Mouse (Mus musculus) right cerebral cortex, postnatal 10 days (tissue): ENCODE data around the gene Camk2d.

Source experiments
- DNase-seq, 2 experiments: peaks; one replicate each; pipeline ENCODE4 v3.0.0; 2021; ENCODE audit warnings: low spot score in 2 of 2

Camk2d gene

DNA sequence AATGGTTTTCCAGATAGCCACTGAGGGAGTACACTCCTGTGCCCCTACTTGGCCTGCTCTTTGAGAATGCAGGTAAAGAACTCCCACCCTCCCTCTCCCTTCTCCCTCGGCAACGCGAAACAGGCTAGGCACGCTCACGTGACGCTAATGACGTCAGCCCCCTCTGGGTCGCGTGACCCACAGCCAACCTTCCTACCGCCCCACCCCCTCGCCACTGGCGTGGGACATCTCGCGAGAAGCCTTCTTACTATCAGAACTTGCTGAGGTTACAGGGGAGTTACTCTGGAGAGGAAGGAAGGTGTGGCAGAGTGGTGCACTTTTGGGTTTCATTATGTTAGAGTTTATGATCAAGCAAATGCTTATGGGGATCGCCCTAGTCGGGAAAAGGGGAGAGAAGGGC is at the start of gene Camk2d:
TSS of gene Camk2d (plus strand) at position 217 of the 400 bp plus-strand sequence.
- peak; percentile 97 to 98 for DNase-seq

DNA sequence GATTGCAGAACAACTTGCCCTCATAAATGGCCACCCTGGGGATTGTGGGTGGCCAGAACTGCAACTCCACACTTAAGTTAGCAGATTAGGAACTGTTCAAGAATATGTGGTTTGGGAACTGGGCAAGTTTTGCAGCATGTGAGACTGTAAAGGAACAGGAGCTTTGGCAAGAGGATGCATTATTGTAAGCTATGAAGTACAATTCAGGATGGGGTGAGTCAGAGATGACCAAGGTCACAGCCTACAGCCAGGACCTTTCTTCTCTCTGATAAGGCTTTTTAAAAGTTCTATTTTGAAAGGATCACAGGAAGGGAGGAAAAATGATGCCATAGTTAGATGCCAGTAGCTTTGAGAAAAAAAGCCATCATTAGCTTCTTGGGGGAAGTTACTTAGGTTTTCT is 48.2 kb upstream of the Camk2d start:
- no peak for DNase-seq

DNA sequence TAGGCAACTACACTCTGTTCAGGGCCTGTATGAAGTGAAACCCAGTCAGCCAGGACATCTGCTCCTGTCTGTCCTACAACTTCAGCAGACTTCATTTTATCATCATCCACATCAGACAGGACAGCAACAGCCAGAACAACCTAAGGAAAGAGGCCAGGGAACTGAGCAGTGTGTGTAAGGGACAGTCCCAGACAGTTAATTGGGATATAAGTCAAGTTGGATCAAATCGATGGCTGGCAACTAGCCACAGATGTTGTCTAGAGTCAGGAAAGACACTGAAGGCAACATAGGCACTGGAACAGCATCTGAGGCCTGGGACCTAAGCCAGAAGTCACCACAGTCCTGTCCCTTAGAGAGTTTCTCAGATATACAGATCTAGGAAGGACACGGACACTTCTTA is 32.5 kb upstream of the Camk2d start:
- DNase-seq = no peak

DNA sequence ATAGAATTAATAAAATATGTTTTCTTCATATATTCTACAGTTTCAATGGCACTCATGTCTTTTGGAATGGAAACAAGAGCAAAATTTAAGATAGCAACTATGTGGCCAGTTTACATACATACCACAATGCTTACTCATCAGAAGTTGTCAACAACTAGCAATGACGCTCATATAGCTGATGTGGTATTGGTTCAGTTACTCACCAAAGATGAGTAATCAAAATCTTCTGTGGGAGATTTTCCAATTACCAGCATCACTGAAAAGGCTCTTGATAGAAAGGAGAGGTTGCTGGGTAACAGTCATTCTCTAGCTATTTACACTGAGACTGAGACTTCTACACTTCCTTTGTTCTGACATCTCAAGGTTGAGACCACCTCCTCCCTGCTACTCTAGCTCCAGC is 25.5 kb upstream of the Camk2d start:
- DNase-seq = no peak

DNA sequence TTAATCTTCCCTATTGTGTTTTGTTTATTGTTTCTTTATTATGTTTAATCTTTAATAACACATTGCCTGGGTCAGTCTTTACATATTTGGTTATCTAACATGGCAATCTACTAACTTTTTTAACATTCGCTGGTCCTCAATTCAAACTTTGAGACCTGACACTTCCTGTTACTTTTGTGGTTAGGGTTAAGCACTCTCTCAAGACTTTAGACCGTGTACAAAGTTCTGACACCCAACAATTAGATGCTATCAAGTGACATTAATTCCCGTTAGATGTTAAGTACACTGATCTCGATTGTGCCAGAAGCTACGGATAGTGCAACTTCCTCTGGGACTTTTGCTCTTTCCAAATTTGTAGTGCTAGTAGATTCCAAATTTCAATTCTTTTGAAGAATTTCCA is 23.2 kb upstream of the Camk2d start:
- no peak for DNase-seq

DNA sequence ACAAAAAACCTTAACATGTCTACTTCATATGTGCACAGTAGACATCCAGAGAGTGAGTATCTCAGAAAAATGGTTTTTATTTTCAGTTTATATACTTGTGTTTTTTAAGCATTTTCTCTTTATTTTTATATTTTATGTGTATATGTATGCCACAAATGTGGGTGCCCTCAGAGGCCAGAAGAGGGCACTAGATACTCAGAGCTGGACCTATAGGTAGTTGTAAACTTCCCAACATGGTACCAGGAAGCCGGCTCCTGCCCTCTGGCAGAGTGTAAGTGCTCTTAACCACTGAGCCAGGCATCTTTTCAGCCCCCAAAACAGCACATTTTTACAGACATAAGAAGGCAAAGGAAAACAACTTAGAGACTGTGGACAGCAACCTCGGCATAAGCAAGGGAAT is 20.2 kb upstream of the Camk2d start:
- peak in 1 of 2 experiments; percentile 22 for DNase-seq

DNA sequence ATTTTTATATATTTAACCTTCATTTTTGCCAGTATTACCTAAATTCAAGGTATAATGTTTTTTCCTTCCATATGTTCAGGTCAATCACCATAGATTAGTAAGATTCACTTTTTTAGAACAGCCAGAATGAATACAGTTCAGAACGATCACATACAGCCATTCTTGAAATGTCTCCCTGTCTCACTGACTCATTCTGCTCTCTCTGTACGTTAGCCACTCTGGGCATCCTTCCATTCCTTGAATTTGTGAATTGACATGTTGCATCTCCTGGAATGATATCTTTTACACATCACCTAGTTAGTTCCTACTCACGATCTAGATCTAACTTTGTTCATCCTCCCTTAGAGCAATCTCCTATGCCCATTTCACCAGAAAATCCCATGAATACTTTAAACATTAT is 10.0 kb upstream of the Camk2d start:
- no peak for DNase-seq

DNA sequence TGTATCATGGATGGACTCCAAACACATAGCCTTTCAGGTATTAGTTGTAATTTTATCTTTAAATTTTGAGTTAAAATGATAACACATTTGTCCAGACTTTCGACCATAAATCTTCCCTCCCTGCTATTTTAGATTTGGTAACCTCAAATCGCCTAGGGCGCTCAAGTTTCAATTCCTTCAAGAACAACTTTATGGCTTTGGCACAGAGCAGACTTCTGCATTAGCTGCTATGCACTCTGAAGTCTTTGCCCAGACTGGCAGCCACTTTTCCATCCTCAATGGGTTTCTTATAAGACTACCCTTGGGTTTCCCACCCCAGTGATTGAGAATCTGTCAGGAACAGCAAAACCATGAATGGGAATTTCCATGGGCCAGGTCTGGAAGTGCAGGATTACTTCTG is 8.6 kb upstream of the Camk2d start:
- no peak for DNase-seq

DNA sequence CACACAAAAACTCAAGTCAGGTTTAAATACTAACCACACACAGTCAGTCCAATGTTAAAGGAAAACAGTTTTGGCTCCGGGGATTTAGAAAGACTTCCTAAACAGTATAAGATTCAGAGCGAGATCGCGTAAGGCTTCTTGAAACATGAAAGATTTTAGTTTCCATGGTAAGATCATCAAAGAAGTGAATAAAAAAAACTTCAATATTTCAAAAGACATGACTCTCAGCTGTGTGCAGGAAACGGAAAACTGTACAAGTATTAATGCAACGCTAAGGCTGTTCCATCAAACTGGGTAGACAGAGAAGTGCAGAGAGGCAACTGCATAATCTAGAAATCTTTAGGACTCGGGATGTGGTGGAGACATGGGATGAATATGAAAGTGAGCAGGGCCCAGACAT is 6.5 kb upstream of the Camk2d start:
- no peak for DNase-seq

DNA sequence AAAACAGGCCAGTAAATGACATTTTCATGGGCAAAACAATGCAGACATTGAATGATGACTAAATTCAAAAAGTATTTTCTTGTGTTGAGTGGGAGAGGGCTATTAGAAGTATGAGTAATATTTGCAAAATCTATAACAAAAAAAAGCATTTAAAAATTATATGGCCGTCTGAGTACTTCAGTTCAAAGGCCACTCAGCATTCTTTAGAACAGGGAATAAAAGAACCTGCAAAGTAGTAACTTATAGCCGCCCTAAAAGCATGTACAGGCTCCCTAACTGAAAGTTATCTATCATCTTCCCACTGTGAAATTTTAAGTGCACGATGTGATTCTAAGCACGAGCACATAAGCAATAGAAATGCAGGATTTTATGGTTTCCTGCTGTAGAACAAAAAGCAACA is 646 bp upstream of the Camk2d start:
- DNase-seq = no peak

DNA sequence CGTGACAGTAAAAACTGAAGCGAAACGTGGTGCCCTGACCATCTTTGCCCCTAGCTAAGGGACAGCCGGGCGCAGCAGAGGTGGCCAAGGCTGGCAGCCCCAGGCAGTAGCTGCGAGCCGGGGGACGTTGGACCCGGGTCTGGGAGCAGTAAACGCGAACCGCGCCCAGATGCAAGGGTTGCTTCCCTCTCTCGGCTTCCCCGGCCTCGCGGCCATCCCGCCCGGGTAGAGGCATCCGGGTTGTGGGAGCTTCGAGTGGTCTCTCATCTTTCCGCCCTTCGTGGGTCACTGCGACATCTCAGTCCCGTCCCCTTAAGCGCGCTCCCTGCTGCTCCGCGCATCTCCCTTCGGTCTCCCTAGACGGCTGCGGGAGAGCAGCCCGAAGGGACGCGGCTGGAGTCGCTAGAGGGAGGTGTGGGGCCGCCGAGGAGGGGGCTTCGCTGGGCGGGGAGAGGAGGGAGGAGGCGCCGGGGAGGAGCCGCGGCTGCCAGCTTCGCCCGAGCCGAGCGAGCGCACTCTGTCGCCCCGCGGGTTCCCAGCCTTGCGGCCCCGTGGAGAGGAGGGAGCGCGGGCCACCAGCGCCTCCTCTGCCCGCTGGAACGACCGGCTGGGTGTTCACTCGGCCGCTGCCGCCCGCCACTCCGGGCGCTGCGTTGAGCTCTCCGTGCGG is 524 bp downstream of the Camk2d start:
- peak; percentile 91 to 93 for DNase-seq

DNA sequence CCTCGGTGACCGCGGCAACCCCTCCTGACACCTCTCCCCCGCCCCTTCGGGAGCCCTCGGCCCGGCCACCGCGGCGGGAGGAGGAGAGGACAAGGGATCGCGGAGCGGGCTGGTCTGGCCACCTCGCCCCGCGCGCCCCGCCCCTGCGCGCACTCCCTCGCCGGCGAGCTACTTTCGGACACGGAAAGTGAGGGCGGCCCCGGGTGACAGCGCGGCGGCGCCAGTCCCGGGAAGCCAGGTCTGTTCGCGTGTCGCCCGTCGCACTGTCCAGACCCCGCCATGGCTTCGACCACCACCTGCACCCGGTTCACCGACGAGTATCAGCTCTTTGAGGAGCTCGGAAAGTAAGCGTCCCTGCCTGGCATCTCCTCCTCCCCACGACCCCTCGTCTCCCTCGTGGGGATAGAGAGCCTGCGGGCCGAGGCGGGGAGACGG is 1.1 kb downstream of the Camk2d start:
- peak; percentile 76 to 77 for DNase-seq

DNA sequence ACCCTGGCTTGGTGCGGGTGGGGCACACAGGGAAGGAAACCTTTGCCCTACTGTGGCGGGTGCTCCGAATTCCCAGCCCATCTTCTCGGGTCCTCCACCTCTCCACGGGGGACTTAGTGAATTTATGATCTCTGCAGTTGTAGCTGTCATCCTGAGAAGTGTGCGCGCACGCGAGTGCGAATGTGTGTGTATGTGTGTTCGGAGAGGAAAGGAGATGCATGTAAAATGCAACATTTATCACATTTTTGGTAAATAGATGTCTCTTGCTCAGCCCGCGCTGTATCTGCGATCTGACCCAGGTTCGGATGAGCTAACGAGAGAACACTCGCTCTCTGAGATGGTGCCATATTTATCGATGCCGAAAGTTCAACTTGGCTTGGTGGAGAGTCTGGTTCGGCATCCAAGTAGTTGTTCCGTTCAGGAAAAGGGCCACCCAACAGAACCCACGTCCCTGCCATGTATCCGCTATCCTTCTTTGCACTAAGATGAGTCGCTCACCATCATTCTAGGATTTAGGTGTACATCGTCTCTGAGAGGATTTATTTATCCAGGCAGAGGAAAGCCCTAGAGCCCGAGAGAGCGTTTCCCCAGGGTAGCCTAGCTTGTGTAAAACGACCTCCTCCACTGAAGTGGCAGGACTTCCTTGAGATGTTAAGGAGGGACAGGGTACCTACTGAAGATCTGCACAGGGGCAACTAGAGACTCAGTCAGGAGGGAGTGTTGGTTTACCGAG is 1.7 kb downstream of the Camk2d start:
- peak in 1 of 2 experiments; percentile 32 for DNase-seq

DNA sequence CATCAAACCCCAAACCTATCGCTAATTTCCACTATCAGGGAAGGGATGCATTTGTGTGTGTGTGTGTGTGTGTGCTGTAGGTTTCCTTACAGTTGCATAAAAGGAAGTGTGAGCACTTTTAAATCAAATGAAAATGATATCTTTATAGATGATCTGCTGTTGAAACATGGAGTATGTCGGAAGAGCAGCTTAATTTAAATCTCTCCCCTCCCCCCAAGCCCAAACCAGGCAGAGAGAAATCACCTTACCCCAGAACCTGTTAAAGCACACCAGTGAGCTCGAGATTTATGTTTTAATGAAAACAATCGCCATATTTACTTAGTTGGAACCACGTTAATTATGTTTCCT is 2.2 kb downstream of the Camk2d start:
- no peak for DNase-seq

DNA sequence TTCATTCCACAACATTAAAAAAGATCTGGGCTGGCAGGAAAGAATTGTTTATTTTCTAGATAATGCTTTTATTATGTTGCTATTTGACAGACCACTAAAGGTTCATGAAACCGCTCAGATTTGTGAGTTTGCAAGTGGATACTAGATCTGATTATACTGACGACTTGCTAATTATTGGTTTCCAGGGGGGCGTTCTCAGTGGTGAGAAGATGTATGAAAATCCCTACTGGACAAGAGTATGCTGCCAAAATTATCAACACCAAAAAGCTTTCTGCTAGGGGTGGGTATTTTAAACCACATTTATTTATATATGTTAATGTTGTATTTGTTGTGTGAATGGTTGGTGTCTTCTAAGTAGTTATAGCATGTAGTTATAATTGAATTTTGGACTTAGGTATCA is 2.8 kb downstream of the Camk2d start:
- no peak for DNase-seq

DNA sequence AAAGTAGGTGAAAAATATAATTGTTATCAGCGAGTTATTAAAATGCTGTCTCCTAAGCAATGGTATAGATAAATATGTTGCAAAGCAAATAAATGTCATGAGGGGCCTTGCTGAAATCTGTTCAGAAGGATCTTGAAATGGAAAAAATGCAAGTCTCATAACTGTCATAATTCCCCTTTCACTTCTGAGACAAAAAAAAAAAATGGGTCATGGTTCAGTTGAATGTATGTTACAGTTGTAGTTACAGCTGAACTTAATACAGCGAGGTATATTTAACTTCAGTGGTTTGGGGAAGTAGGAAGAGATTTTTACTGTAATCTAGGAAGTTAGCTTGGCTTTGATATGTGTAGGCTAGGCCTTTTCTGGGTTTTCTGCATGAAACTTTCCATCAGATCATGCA is 3.2 kb downstream of the Camk2d start:
- DNase-seq = no peak

DNA sequence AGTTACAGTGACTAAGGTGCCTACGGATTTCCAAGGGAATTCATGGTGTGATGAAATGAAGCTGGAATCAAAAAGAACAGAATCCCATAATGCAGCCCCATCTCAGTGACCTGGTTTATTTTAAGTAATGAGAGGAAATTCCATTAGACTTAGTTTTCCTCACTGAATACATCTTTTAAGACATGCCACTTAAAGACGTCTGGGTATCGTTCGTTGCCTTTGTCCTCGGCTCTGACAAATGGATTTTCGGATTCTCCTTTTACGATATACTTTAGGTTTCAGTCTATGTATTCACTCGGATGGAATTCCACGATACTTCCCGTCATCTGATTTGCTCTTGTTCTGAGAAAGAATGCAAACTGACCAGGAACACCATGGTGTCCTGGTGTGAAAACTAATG is 3.8 kb downstream of the Camk2d start:
- DNase-seq = no peak

DNA sequence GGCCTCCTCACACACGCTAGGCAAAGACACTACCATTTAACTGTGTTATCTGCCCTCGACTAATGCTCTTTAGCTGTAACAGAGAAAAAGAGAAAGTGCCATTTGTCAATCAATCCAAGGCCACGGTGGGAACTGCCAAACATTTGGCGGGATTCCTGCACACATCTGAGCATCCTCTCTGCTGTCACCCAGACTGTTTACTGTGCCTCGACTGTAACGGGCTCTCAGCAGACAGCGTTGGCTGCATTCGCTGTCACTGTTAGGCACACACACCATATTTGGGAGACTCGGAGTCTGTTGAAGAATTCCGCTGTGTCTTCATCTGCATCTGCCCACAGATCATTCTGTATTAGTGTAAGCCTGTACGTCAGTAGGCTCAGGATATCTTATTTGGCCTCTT is 6.7 kb downstream of the Camk2d start:
- peak in 1 of 2 experiments; percentile 37 for DNase-seq

DNA sequence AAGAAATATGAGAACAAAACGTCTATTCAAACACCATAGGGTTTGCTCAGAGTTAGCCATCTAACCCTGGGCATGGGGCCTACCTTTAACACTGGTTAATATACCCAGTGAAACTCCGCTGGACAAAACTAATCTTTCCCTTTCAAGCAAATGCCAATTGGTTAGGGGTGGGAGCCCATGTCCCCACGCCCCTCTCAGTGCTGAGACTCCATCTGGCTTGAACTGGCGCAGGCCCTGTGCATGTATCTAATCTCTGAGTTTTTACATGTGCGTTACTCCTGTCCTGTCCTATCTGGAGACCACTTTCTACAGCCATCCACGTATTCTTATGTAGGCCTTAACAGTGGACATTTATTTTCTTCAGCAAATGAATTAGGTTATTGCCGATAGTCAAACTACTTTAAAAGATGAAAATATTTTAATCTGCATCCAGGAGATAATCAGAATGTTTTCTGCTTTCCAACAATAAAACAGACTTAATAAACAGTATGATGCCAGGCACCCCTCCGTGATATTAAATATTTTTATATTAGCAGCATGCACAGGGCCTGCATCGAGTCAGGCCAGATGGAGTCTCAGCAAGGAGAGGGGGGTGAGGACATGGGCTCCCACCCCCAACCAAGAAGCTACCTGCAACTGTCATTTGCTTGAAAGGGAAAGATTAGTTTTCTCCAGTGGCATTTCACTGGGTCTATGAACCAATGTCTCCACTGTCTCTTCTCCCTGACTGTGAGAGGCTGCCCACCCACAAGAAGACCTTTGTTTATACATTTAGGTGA is 8.7 kb downstream of the Camk2d start:
- no peak for DNase-seq

DNA sequence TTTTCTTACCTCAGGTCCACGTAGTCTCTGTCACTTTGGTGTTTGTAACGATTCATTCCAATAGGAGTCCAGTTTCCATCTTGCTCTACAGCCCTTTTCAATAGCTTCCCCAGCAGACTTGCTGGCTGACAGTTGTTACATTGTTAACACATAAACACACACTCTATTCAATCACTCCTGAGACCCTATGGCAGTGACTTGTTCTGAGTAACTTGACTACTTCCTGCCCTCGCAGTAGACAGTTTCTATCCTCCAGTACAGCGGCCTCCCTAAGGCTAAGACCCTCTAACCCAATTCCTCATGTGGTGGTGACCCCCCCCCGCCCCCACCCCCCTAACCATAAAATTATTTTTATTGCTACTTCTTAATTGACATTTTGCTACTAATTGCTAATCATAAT is 13.2 kb downstream of the Camk2d start:
- DNase-seq = no peak

DNA sequence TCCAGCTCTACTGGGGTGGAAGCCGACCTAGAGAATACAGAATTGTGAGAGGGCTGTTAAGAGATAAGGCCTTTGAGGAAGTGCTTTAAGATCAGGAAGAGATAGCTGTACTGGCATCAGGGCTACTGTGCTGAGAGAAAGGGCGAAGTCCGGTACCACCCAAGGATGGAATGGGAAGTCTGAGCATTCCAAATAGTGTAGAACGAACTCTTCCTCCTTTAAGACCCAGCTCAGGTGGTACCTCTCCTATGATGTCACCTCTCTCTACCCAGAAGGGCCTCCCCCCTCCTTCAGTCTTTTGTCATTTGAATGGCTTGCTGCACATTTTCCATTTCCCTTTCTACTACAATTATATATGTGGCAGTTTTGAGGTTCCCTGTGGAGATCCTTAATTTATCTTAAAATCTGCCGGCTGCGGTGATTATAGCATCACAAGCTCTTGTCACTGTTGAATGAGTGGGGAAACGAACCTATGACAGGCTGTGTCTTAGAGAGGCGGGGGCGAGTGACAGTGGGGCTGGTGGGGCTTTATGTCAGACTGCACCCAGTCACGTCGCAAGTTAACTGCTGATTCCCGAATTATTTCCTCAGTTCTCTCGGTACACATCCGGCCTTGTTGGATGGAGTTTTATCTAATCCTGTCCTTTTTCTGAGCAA is 13.8 kb downstream of the Camk2d start:
- DNase-seq = no peak

DNA sequence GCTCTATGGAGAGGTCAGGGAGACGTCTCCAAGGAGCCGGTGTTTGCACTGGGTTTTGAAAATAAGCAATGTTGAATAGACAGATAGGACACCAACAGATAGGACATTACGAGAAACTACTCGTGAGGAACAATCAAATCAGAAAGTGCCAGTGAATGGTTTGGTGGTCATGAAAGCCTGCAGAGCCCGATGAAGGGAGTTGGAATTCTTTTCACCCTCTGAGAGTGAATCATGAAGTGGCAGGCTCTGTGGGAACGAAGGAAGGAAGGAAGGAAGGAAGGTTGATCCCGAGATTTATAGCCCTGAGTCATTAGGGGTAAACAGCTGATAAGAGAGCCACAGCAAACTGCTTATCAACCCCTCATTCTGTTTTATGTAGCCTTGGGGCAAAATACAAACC is 15.5 kb downstream of the Camk2d start:
- DNase-seq = no peak
